Mouse (Mus musculus): Measurements from ENCODE around the gene Nadk2. TPM values are rescaled to one million over a fixed set of nuclear protein-coding genes. Genes with fewer than 3 reads are reported as not detected.

Gene Nadk2
- polyA plus RNA-seq, 1 experiment from 2014 or later: 23.0 TPM

GRCm38 (mm10) chr15:9118852-9119251 is 47.8 kb downstream of the Nadk2 start:
- no peaks in the 10 kb centered on the region for H3K4me1 ChIP-seq
- no peak for ATAC-seq
- H3K27me3 ChIP-seq: no peaks in the 10 kb centered on the region
- no peak overlapping the region for H3K4me3 ChIP-seq
- WGBS: 89% methylated on average over 4 of the region's 4 CpGs
- H3K4me2 ChIP-seq: no peak overlapping the region
- no peak overlapping the region for H3K27ac ChIP-seq
- no peaks in the 10 kb centered on the region for H3K9me3 ChIP-seq (replicated peaks)
- no peak overlapping the region for H3K9ac ChIP-seq
- peaks cover 89% of the 10 kb centered on the region for H3K36me3 ChIP-seq (ENCODE audit: poor library complexity, severe bottlenecking)

DNA sequence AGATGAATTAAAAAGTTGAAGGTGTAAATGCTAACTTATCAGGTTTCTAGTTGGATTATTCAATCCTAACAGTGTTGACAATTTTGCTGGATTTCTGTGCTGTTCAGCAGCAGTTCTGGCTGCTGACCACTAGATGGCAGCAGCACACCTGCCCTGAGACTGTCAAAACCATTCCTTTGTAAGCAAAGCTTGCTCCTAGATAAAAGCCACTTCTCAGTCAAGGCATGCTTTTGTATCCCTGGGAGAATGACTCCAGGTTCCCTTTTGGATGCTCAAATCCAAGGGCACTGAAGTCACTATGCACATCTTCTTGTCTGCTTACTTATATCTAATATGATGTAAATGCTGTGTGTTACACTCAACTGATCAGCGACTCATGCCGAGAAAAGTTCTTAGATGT is 49.0 kb downstream of the Nadk2 start:
- Histone ChIP-seq H3K4me2 (no peak overlapping the region), H3K27ac (no peak overlapping the region), H3K36me3 (ENCODE audit: poor library complexity, severe bottlenecking) (peaks cover 89% of the 10 kb centered on the region), H3K4me1 (no peaks in the 10 kb centered on the region), H3K9me3 (replicated peaks) (no peaks in the 10 kb centered on the region), H3K9ac (no peak overlapping the region), H3K27me3 (no peaks in the 10 kb centered on the region), H3K4me3 (no peak overlapping the region)
- 95% methylated on average over 2 of the region's 2 CpGs for WGBS
- ATAC-seq: peak; percentile 81

DNA sequence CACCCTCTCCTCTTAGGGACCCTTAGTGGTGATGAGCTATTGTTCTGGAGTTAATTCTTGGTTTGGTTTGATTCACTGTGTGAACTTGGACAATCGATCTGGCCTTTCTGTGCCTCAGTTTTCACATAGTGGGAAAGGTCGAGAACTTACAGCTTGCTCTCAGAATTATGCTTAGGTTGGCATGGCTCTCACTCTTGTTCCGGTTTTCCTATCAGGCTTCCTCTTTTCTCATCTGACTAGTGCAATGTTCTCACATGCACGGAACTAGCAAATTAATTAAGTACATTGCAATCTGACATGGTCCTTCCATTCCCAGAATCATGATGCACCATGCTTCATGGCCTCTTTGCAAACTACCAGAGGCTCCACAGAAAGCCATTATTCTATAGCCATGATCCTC is 51.9 kb downstream of the Nadk2 start:
- Histone ChIP-seq H3K4me1 (no peaks in the 10 kb centered on the region), H3K9ac (no peak overlapping the region), H3K4me2 (no peak overlapping the region), H3K27ac (no peak overlapping the region), H3K4me3 (no peak overlapping the region), H3K27me3 (no peaks in the 10 kb centered on the region), H3K36me3 (ENCODE audit: poor library complexity, severe bottlenecking) (peaks cover 74% of the 10 kb centered on the region), H3K9me3 (replicated peaks) (no peaks in the 10 kb centered on the region)
- 93% methylated on average over 4 of the region's 4 CpGs for whole genome bisulfite sequencing
- ATAC-seq: no peak

GRCm38 (mm10) chr15:9124856-9125255 is 53.8 kb downstream of the Nadk2 start:
- no peak for ATAC-seq

DNA sequence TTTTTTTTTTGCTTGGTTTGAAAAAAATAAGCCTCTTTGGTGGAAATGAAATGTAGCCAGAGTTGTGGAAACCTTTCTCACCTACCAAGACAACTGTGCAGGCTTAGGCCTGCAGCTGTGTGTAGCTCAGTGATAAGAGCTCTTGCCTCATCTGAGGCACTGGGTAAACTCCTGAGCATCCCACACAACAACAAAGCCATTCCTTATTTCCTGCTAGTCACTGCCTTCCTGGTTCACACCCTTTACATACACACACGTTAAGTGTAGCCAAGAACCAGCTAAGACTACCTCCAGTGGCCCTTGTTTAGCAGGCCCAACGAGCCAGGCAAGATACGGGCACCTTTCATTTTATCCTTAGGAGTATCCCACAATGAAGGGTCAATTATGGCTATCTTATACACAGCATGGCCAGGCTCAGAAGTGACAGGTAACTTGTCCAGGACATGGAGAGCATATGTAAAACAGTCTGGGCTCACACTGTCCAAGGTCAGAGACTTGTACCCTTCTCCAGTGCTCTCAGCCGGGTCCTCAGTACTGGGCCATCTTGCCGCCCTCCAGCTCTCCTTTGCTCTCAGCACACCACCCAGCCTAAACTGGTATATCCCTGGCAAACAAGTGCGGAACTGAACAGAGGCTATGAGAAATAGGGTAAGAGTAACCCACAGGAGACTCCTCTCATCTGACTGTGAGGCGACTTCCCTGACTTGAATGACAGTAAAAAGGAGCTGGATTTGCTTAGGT is 56.2 kb downstream of the Nadk2 start:
- Histone ChIP-seq H3K4me3 (no peak overlapping the region), H3K36me3 (ENCODE audit: poor library complexity, severe bottlenecking) (peaks cover 77% of the 10 kb centered on the region), H3K27me3 (no peaks in the 10 kb centered on the region), H3K4me1 (peaks cover 7% of the 10 kb centered on the region; the same call in 1 of the 2 replicates), H3K9ac (no peak overlapping the region), H3K9me3 (replicated peaks) (no peaks in the 10 kb centered on the region), H3K4me2 (no peak overlapping the region), H3K27ac (no peak overlapping the region)
- WGBS: 95% methylated on average over 7 of the region's 7 CpGs
- ATAC-seq: no peak

More at GRCm38 (mm10) chr15:9124856-9125255, 53.8 kb downstream of the Nadk2 start:
- Histone ChIP-seq H3K9ac (no peak overlapping the region), H3K4me1 (no peaks in the 10 kb centered on the region), H3K27me3 (no peaks in the 10 kb centered on the region), H3K27ac (no peak overlapping the region), H3K36me3 (ENCODE audit: poor library complexity, severe bottlenecking) (peaks cover 79% of the 10 kb centered on the region), H3K4me2 (no peak overlapping the region), H3K9me3 (replicated peaks) (no peaks in the 10 kb centered on the region), H3K4me3 (no peak overlapping the region)
- 94% methylated on average over 21 of the region's 21 CpGs for WGBS

GRCm38 (mm10) chr15:9130772-9131498 is 59.9 kb downstream of the Nadk2 start:
- no peak overlapping the region for H3K4me3 ChIP-seq
- no peaks in the 10 kb centered on the region for H3K27me3 ChIP-seq
- peak; percentile 54 for ATAC-seq
- H3K36me3 ChIP-seq (ENCODE audit: poor library complexity, severe bottlenecking): peaks cover 74% of the 10 kb centered on the region
- peaks cover 22% of the 10 kb centered on the region for H3K4me1 ChIP-seq
- H3K9ac ChIP-seq: no peak overlapping the region
- 75% methylated on average over 9 of the region's 9 CpGs for WGBS
- no peak overlapping the region for H3K4me2 ChIP-seq
- no peak overlapping the region for H3K27ac ChIP-seq
- no peaks in the 10 kb centered on the region for H3K9me3 ChIP-seq (replicated peaks)

GRCm38 (mm10) chr15:9131499-9131888 is 60.4 kb downstream of the Nadk2 start:
- no peak overlapping the region for H3K4me2 ChIP-seq
- no peaks in the 10 kb centered on the region for H3K9me3 ChIP-seq (replicated peaks)
- H3K4me3 ChIP-seq: no peak overlapping the region
- peaks cover 79% of the 10 kb centered on the region for H3K36me3 ChIP-seq (ENCODE audit: poor library complexity, severe bottlenecking)
- no peak overlapping the region for H3K27ac ChIP-seq
- WGBS: 91% methylated on average over 4 of the region's 4 CpGs
- H3K9ac ChIP-seq: no peak overlapping the region
- no peak for ATAC-seq
- H3K4me1 ChIP-seq: peaks cover 22% of the 10 kb centered on the region
- no peaks in the 10 kb centered on the region for H3K27me3 ChIP-seq

- H3K36me3 ChIP-seq (ENCODE audit: poor library complexity, severe bottlenecking): peaks cover 83% of the 10 kb centered on the region
- H3K27ac ChIP-seq: no peak overlapping the region
- peak; percentile 41; the same call in 1 of the 2 replicates for ATAC-seq
- H3K4me2 ChIP-seq: no peak overlapping the region
- H3K9ac ChIP-seq: no peak overlapping the region
- H3K9me3 ChIP-seq (replicated peaks): no peaks in the 10 kb centered on the region
- H3K4me1 ChIP-seq: peaks cover 28% of the 10 kb centered on the region
- WGBS: 82% methylated on average over 13 of the region's 13 CpGs
- H3K27me3 ChIP-seq: no peaks in the 10 kb centered on the region
- H3K4me3 ChIP-seq: no peak overlapping the region
These were observed 61.8 kb downstream of the Nadk2 start for GRCm38 (mm10) chr15:9132693-9133443.

DNA sequence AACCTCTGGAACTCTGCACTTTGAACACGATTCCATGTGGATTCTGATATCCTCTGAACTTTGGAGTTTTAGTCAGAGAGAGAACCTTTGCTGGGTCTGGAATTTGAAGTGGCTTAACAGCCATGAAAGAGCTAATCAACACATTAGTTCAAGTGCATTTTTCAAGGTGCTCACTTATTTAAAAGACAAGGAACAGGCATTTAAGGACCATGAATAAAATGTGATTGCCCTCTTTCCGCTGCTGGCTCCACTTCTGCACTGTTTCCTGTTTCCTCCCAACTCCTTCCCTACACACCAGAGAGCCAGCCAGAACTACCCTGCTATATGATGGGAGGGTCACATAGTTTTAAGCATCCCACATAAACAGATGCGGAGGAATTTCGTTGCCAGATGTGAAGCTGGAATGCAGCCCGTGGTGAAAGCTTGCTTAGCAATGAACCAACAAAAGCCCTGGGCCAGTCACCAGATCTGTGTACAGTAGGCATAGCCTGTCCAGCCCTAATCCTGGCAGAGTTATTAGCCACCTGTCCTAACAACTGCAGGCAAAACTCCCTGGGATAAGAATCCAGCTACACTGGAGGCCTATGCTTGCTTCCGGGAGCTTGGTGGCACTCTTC is 63.9 kb downstream of the Nadk2 start:
- Histone ChIP-seq H3K4me1 (peaks cover 46% of the 10 kb centered on the region), H3K4me3 (no peak overlapping the region), H3K9me3 (replicated peaks) (no peaks in the 10 kb centered on the region), H3K9ac (no peak overlapping the region), H3K36me3 (ENCODE audit: poor library complexity, severe bottlenecking) (peaks cover 71% of the 10 kb centered on the region), H3K4me2 (no peak overlapping the region), H3K27ac (no peak overlapping the region), H3K27me3 (no peaks in the 10 kb centered on the region)
- no peak for ATAC-seq
- 80% methylated on average over 6 of the region's 6 CpGs for WGBS

- H3K36me3 ChIP-seq (ENCODE audit: poor library complexity, severe bottlenecking): peaks cover 40% of the 10 kb centered on the region
- no peak for ATAC-seq
- no peak overlapping the region for H3K27ac ChIP-seq
- WGBS: 24% methylated on average over 10 of the region's 10 CpGs
- peaks cover 35% of the 10 kb centered on the region for H3K4me1 ChIP-seq
- peak overlapping the region; percentile 72 for H3K9ac ChIP-seq
- H3K4me3 ChIP-seq: peak overlapping the region; percentile 90
- H3K9me3 ChIP-seq (replicated peaks): no peaks in the 10 kb centered on the region
- H3K27me3 ChIP-seq: no peaks in the 10 kb centered on the region
- peak overlapping the region; percentile 77 for H3K4me2 ChIP-seq
These were observed 68.4 kb downstream of the Nadk2 start for GRCm38 (mm10) chr15:9139447-9139846.

GRCm38 (mm10) chr15:9140252-9140680 is 69.2 kb downstream of the Nadk2 start, which contains the start of gene Lmbrd2:
Gene Lmbrd2, plus strand, starts transcription at chr15:9140550.
- WGBS: under 1% methylated on average over 33 of the region's 34 CpGs

More at GRCm38 (mm10) chr15:9140252-9140680, 69.2 kb downstream of the Nadk2 start, which contains the start of gene Lmbrd2:
- peak within 1 kb of the TSS; percentile 88 for H3K9ac ChIP-seq
- ATAC-seq: peak; percentile 99
- peaks cover 34% of the 10 kb centered on the region for H3K36me3 ChIP-seq (ENCODE audit: poor library complexity, severe bottlenecking)
- H3K9me3 ChIP-seq (replicated peaks): no peaks in the 10 kb centered on the region
- H3K4me3 ChIP-seq: peak within 1 kb of the TSS; percentile 90
- no peaks in the 10 kb centered on the region for H3K27me3 ChIP-seq
- peaks cover 31% of the 10 kb centered on the region for H3K4me1 ChIP-seq
- H3K27ac ChIP-seq: peak within 1 kb of the TSS; percentile 77
- peak within 1 kb of the TSS; percentile 83 for H3K4me2 ChIP-seq
